Mouse (Mus musculus): ENCODE results near the gene Adcy9. TPM values are rescaled to one million over a fixed set of nuclear protein-coding genes. Genes with fewer than 3 reads are reported as not detected.

The Adcy9 gene
- polyA plus RNA-seq, 1 experiment from 2014 or later: 6.3 TPM

DNA sequence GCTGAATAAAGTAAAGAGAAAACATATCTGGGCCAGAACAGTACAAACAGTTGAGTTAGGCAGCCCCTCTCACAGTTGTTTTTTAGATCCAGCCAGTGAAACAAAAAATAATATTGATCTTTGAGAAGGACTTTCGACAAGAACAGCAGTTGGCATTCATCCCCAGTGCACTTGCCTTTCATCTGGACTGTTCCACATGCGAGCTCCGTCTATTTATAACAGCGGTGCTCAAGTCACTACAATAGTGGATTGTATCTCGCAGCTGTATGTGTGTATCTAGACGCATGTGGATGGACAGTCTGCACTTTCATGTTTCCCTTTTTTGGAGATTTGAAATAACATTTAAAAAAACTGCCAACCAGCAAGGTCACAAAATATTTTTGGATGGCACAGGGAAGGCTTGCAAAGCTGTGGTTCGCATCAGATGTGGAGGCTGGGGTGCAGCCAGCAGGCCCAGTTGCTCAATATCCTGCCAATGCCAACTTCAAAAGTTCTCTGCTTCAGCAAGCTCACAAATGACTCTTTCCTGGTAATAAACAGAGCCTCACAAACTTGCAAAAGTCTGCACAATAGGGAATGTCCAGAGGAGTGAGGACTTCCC is 45.4 kb downstream of the Adcy9 start:
- no peak overlapping the region for H3K4me3 ChIP-seq (replicated peaks; ENCODE audit: low read length)
- H3K9ac ChIP-seq: no peak overlapping the region
- no peaks in the 10 kb centered on the region for H3K4me1 ChIP-seq (replicated peaks; ENCODE audit: control insufficient read depth, insufficient read depth, low read length)
- no peak overlapping the region for H3K27ac ChIP-seq
- no peaks in the 10 kb centered on the region for H3K36me3 ChIP-seq (replicated peaks; ENCODE audit: control insufficient read depth, insufficient read depth)
- no peak for ATAC-seq (ENCODE audit: low FRiP score)
- no peaks in the 10 kb centered on the region for H3K9me3 ChIP-seq (ENCODE audit: control insufficient read depth, low read length)
- DNase-seq (ENCODE audit: low spot score): no peak
- no peaks in the 10 kb centered on the region for H3K27me3 ChIP-seq (ENCODE audit: control insufficient read depth, insufficient read depth, low read length)
- no peak overlapping the region for H3K4me2 ChIP-seq (replicated peaks)
- WGBS: 77% methylated on average over 7 of the region's 7 CpGs

DNA sequence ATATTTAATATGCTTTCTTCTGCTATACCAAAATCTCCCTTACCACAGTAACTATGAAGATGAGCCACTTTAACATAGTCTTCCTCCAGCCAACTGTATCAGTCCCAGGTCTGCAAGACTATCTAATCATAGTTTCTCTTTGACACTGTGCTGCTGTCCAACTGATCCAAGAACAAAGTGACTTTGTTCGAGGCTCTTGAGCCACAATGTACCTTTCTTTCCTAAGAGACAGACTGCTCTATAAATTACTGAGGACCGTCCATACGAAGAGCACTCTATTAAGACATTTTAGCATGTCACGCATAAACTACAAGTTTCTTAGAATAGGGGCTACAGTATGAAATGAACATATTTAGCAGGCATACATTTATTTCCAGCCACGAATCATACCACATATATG is 46.0 kb downstream of the Adcy9 start:
- H3K36me3 ChIP-seq (replicated peaks; ENCODE audit: control insufficient read depth, insufficient read depth): no peaks in the 10 kb centered on the region
- H3K27ac ChIP-seq: no peak overlapping the region
- no peaks in the 10 kb centered on the region for H3K4me1 ChIP-seq (replicated peaks; ENCODE audit: control insufficient read depth, insufficient read depth, low read length)
- ATAC-seq (ENCODE audit: low FRiP score): no peak
- 79% methylated on average over 5 of the region's 5 CpGs for WGBS
- DNase-seq (ENCODE audit: low spot score): no peak
- H3K27me3 ChIP-seq (ENCODE audit: control insufficient read depth, insufficient read depth, low read length): no peaks in the 10 kb centered on the region
- no peak overlapping the region for H3K4me2 ChIP-seq (replicated peaks)
- no peak overlapping the region for H3K9ac ChIP-seq
- H3K9me3 ChIP-seq (ENCODE audit: control insufficient read depth, low read length): no peaks in the 10 kb centered on the region
- H3K4me3 ChIP-seq (replicated peaks; ENCODE audit: low read length): no peak overlapping the region

GRCm38 (mm10) chr16:4371039-4371438 is 49.3 kb downstream of the Adcy9 start:
- no peak for DNase-seq (ENCODE audit: low spot score)
- Histone ChIP-seq H3K36me3 (replicated peaks; ENCODE audit: control insufficient read depth, insufficient read depth) (no peaks in the 10 kb centered on the region), H3K9ac (no peak overlapping the region), H3K4me3 (replicated peaks; ENCODE audit: low read length) (no peak overlapping the region), H3K27ac (no peak overlapping the region), H3K4me2 (replicated peaks) (no peak overlapping the region), H3K9me3 (ENCODE audit: control insufficient read depth, low read length) (no peaks in the 10 kb centered on the region), H3K4me1 (replicated peaks; ENCODE audit: control insufficient read depth, insufficient read depth, low read length) (no peaks in the 10 kb centered on the region), H3K27me3 (ENCODE audit: control insufficient read depth, insufficient read depth, low read length) (no peaks in the 10 kb centered on the region)
- 91% methylated on average over 2 of the region's 2 CpGs for WGBS
- no peak for ATAC-seq (ENCODE audit: low FRiP score)

- 58% methylated on average over 10 of the region's 10 CpGs for WGBS
- Histone ChIP-seq H3K36me3 (replicated peaks; ENCODE audit: control insufficient read depth, insufficient read depth) (no peaks in the 10 kb centered on the region), H3K9ac (no peak overlapping the region), H3K27me3 (ENCODE audit: control insufficient read depth, insufficient read depth, low read length) (no peaks in the 10 kb centered on the region), H3K4me1 (replicated peaks; ENCODE audit: control insufficient read depth, insufficient read depth, low read length) (no peaks in the 10 kb centered on the region), H3K4me3 (replicated peaks; ENCODE audit: low read length) (no peak overlapping the region), H3K9me3 (ENCODE audit: control insufficient read depth, low read length) (no peaks in the 10 kb centered on the region), H3K27ac (no peak overlapping the region), H3K4me2 (replicated peaks) (no peak overlapping the region)
- ATAC-seq (ENCODE audit: low FRiP score): no peak
- no peak for DNase-seq (ENCODE audit: low spot score)
Measured at GRCm38 (mm10) chr16:4370141-4370541, 50.2 kb downstream of the Adcy9 start.

DNA sequence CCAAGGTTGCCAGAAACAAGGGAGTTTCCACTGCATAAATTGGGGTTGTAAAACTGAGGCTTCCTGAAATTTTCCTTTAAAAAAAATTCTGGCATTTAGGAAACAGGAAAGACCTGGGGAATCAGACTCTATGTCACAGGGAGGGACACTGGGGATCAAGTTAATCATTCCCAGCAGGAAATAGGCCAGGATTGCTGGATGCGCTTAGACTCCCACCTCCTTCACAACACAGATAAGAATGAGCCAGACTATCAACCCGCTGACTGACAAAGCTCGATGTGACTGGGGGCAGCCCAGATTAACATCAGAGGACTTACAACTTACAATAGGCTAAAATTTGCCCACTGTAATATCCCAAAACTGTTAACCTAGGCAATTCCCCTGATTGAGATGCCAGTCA is 52.4 kb downstream of the Adcy9 start:
- DNase-seq (ENCODE audit: low spot score) (no peak), ATAC-seq (ENCODE audit: low FRiP score) (no peak)
- 57% methylated on average over 3 of the region's 3 CpGs for WGBS
- Histone ChIP-seq H3K36me3 (replicated peaks; ENCODE audit: control insufficient read depth, insufficient read depth) (no peaks in the 10 kb centered on the region), H3K9me3 (ENCODE audit: control insufficient read depth, low read length) (no peaks in the 10 kb centered on the region), H3K27ac (no peak overlapping the region), H3K4me2 (replicated peaks) (no peak overlapping the region), H3K4me1 (replicated peaks; ENCODE audit: control insufficient read depth, insufficient read depth, low read length) (no peaks in the 10 kb centered on the region), H3K27me3 (ENCODE audit: control insufficient read depth, insufficient read depth, low read length) (no peaks in the 10 kb centered on the region), H3K4me3 (replicated peaks; ENCODE audit: low read length) (no peak overlapping the region), H3K9ac (no peak overlapping the region)

- Histone ChIP-seq H3K4me3 (replicated peaks; ENCODE audit: low read length) (no peak overlapping the region), H3K9ac (no peak overlapping the region), H3K9me3 (ENCODE audit: control insufficient read depth, low read length) (no peaks in the 10 kb centered on the region), H3K4me2 (replicated peaks) (no peak overlapping the region), H3K4me1 (replicated peaks; ENCODE audit: control insufficient read depth, insufficient read depth, low read length) (no peaks in the 10 kb centered on the region), H3K27me3 (ENCODE audit: control insufficient read depth, insufficient read depth, low read length) (no peaks in the 10 kb centered on the region), H3K27ac (no peak overlapping the region), H3K36me3 (replicated peaks; ENCODE audit: control insufficient read depth, insufficient read depth) (no peaks in the 10 kb centered on the region)
- no peak for ATAC-seq (ENCODE audit: low FRiP score)
- WGBS: 75% methylated on average over 1 of the region's 1 CpGs
- no peak for DNase-seq (ENCODE audit: low spot score)
Measured at GRCm38 (mm10) chr16:4367291-4367690, 53.0 kb downstream of the Adcy9 start.

DNA sequence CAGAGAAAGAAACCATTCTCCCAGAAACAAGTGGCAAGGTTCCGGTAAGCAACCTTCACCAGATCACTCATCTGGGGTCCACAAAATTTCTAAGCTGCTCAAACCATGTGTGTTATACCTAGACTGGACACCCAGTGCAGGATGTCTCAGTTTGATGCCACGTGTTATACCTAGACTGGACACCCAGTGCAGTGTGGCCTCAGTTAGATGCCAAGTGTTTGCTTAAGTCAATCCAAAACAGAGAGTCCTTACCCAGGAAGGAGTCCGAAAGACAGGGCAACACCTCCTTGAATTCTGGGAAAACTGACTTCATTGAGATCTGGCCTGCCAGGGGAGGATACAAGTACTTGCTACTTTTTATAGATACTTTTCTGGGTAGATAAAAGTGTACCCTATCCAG is 53.6 kb downstream of the Adcy9 start:
- Histone ChIP-seq H3K4me2 (replicated peaks) (no peak overlapping the region), H3K36me3 (replicated peaks; ENCODE audit: control insufficient read depth, insufficient read depth) (no peaks in the 10 kb centered on the region), H3K4me3 (replicated peaks; ENCODE audit: low read length) (no peak overlapping the region), H3K9ac (no peak overlapping the region), H3K4me1 (replicated peaks; ENCODE audit: control insufficient read depth, insufficient read depth, low read length) (no peaks in the 10 kb centered on the region), H3K9me3 (ENCODE audit: control insufficient read depth, low read length) (no peaks in the 10 kb centered on the region), H3K27me3 (ENCODE audit: control insufficient read depth, insufficient read depth, low read length) (no peaks in the 10 kb centered on the region), H3K27ac (no peak overlapping the region)
- no peak for ATAC-seq (ENCODE audit: low FRiP score)
- 91% methylated on average over 3 of the region's 3 CpGs for WGBS
- DNase-seq (ENCODE audit: low spot score): no peak

DNA sequence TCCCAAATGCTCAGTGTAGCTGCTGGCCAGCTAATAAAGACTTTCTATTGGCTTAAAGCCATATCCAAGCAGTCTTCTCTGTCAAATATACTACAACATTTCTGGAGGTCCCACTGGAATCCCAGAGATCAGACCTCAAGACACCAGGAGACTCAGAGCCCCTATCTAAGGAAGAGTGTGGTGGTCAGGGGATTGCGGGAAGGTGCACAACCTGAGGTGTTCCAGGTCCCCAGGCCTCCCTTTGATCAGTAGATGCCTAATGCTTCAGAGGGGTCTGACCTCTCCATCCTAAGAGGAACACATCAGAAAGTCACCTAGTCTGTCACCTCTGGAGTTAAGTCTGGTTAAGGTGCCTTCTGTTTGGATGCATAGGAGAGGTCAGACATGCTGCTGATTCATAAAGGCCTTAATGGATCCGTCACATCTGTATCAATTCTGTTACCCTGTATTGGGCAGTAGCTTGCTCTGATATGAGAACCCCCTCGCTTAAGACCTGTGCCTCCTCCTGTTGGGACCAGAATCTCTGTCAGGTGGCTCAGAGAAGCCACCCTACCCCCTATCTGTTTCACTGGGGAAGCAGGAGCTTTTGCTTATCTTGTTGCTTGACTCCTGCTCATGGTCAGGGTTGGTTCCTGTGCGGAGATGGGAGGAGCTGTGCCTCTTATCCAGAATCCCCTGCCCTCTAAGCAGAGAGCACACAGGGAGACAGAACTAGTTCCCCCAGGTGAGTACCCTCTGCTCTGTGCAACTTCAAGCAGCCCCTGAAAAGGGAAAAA is 56.8 kb downstream of the Adcy9 start:
- Histone ChIP-seq H3K4me3 (replicated peaks; ENCODE audit: low read length) (no peak overlapping the region), H3K27me3 (ENCODE audit: control insufficient read depth, insufficient read depth, low read length) (no peaks in the 10 kb centered on the region), H3K4me1 (replicated peaks; ENCODE audit: control insufficient read depth, insufficient read depth, low read length) (no peaks in the 10 kb centered on the region), H3K4me2 (replicated peaks) (no peak overlapping the region), H3K36me3 (replicated peaks; ENCODE audit: control insufficient read depth, insufficient read depth) (no peaks in the 10 kb centered on the region), H3K9me3 (ENCODE audit: control insufficient read depth, low read length) (no peaks in the 10 kb centered on the region), H3K27ac (no peak overlapping the region), H3K9ac (no peak overlapping the region)
- ATAC-seq (ENCODE audit: low FRiP score): no peak
- whole genome bisulfite sequencing: 93% methylated on average over 4 of the region's 4 CpGs
- no peak for DNase-seq (ENCODE audit: low spot score)

- no peak overlapping the region for H3K4me2 ChIP-seq (replicated peaks)
- no peak overlapping the region for H3K4me3 ChIP-seq (replicated peaks; ENCODE audit: low read length)
- H3K9me3 ChIP-seq (ENCODE audit: control insufficient read depth, low read length): no peaks in the 10 kb centered on the region
- 55% methylated on average over 4 of the region's 4 CpGs for whole genome bisulfite sequencing
- H3K27ac ChIP-seq: no peak overlapping the region
- DNase-seq (ENCODE audit: low spot score) (no peak), ATAC-seq (ENCODE audit: low FRiP score) (no peak)
- H3K36me3 ChIP-seq (replicated peaks; ENCODE audit: control insufficient read depth, insufficient read depth): no peaks in the 10 kb centered on the region
- H3K4me1 ChIP-seq (replicated peaks; ENCODE audit: control insufficient read depth, insufficient read depth, low read length): no peaks in the 10 kb centered on the region
- H3K27me3 ChIP-seq (ENCODE audit: control insufficient read depth, insufficient read depth, low read length): no peaks in the 10 kb centered on the region
- H3K9ac ChIP-seq: no peak overlapping the region
Measured at GRCm38 (mm10) chr16:4355260-4356043, 64.8 kb downstream of the Adcy9 start.

Measured in hindbrain, embryonic 14.5 days (tissue).